Comparison of ENCODE assay signal across 11 mouse cellular contexts in genomic region chr5:147185174-147185915, GRCm38 (mm10). TPM values are rescaled to one million over a fixed set of nuclear protein-coding genes. Genes with fewer than 3 reads are reported as not detected.
DNase-seq lines count a peak whose midpoint lies in the region; ATAC-seq lines count a peak whose summit lies in the region.
"Had no signal": no experiment of that assay in that cellular context is flagged by ENCODE, and none has a peak within 500 bp of the region (broad histone marks: within the 10 kb centered on the region; RNA-seq: fewer than 3 reads in every experiment).

No protein-coding gene starts in this region.

- H3K27ac ChIP-seq in kidney, embryonic 15.5 days, result no peak overlapping the region
- H3K27ac ChIP-seq in embryonic facial prominence, embryonic 13.5 days, result no peak overlapping the region
- H3K27ac ChIP-seq in neural tube, embryonic 11.5 days (ENCODE audit: low read depth, low read length), result no peak overlapping the region

- WGBS in kidney, embryonic 15.5 days, result 10% methylated on average over 17 of the region's 19 CpGs
- WGBS in embryonic facial prominence, embryonic 13.5 days, result 7% methylated on average over 18 of the region's 19 CpGs
- 10% methylated on average over 17 of the region's 19 CpGs for WGBS in neural tube, embryonic 11.5 days

- H3K4me3 ChIP-seq in kidney, embryonic 15.5 days (replicated peaks), result peak overlapping the region; percentile 25; the same call in 1 of the 2 replicates
- peak overlapping the region; percentile 28 for H3K4me3 ChIP-seq in embryonic facial prominence, embryonic 13.5 days
- peak overlapping the region; percentile 15; the same call in 1 of the 2 replicates for H3K4me3 ChIP-seq in neural tube, embryonic 11.5 days (ENCODE audit: low read depth, low read length)

- H3K27me3 ChIP-seq in kidney, embryonic 15.5 days, result peaks cover 88% of the 10 kb centered on the region
- H3K27me3 ChIP-seq in embryonic facial prominence, embryonic 13.5 days, result peaks cover 91% of the 10 kb centered on the region
- peaks cover 54% of the 10 kb centered on the region for H3K27me3 ChIP-seq in neural tube, embryonic 11.5 days (ENCODE audit: control insufficient read depth, insufficient read depth, low read length)

- H3K9me3 ChIP-seq in kidney, embryonic 15.5 days (replicated peaks), result no peaks in the 10 kb centered on the region; the same call in 1 of the 2 replicates
- H3K9me3 ChIP-seq in embryonic facial prominence, embryonic 13.5 days, result no peaks in the 10 kb centered on the region; the same call in 1 of the 2 replicates
- H3K9me3 ChIP-seq in neural tube, embryonic 11.5 days (ENCODE audit: control insufficient read depth, low read length), result no peaks in the 10 kb centered on the region; the same call in 1 of the 2 replicates

- peak overlapping the region; percentile 52 for H3K4me2 ChIP-seq in kidney, embryonic 15.5 days
- H3K4me2 ChIP-seq in embryonic facial prominence, embryonic 13.5 days, result peak overlapping the region; percentile 52
- H3K4me2 ChIP-seq in neural tube, embryonic 11.5 days (ENCODE audit: low read depth), result peak overlapping the region; percentile 45

- peaks cover 33% of the 10 kb centered on the region for H3K4me1 ChIP-seq in kidney, embryonic 15.5 days
- peaks cover 32% of the 10 kb centered on the region for H3K4me1 ChIP-seq in embryonic facial prominence, embryonic 13.5 days
- H3K4me1 ChIP-seq in neural tube, embryonic 11.5 days (ENCODE audit: control insufficient read depth, insufficient read depth, low read length), result peaks cover 11% of the 10 kb centered on the region

- no peak for ATAC-seq in kidney, embryonic 15.5 days (replicated peaks; ENCODE audit: low FRiP score)
- ATAC-seq in embryonic facial prominence, embryonic 13.5 days (ENCODE audit: insufficient number of reproducible peaks, insufficient read depth, low FRiP score, low TSS enrichment, low read depth), result no peak
- ATAC-seq in neural tube, embryonic 11.5 days (ENCODE audit: insufficient read depth, low FRiP score, low TSS enrichment), result no peak

- no peak for DNase-seq in kidney, adult 8-10 months
- DNase-seq in induced T-regulatory cell, adult 2 months (ENCODE audit: low read depth), result peak; percentile 4
- DNase-seq in neural tube, embryonic 11.5 days (ENCODE audit: low spot score), result peak; percentile 19
- no peak for DNase-seq in adrenal gland, postnatal 10 days
- DNase-seq in kidney, postnatal 4 days, result no peak
- no peak for DNase-seq in frontal cortex, postnatal 36 days (ENCODE audit: low spot score in 2 of 2)
- DNase-seq: cerebellum, adult 11 months had no signal

- H3K36me3 ChIP-seq in kidney, embryonic 15.5 days, result no peaks in the 10 kb centered on the region
- no peaks in the 10 kb centered on the region for H3K36me3 ChIP-seq in embryonic facial prominence, embryonic 13.5 days
- H3K36me3 ChIP-seq in neural tube, embryonic 11.5 days (ENCODE audit: control insufficient read depth, insufficient read depth, low read length), result no peaks in the 10 kb centered on the region

- H3K9ac ChIP-seq in kidney, embryonic 15.5 days, result no peak overlapping the region
- no peak overlapping the region for H3K9ac ChIP-seq in embryonic facial prominence, embryonic 13.5 days
- no peak overlapping the region for H3K9ac ChIP-seq in neural tube, embryonic 11.5 days (ENCODE audit: low read length)

RNA-seq across cellular contexts. Expression of gene Gsx1, which starts 3.2 kb away (rescaled TPM):
- polyA plus RNA-seq in kidney, embryonic 15.5 days (2015; fragmentation: Nextera tagmentation; extraction: Ambion mirVana), result not detected in 2 replicates
- not detected in 2 replicates for polyA plus RNA-seq in embryonic facial prominence, embryonic 13.5 days (2015; fragmentation: Nextera tagmentation; extraction: Ambion mirVana)
- 11.3 and 12.8 TPM in 2 replicates for polyA plus RNA-seq in neural tube, embryonic 11.5 days (2014; fragmentation: Nextera tagmentation; extraction: Ambion mirVana)
- total RNA-seq in adrenal gland, postnatal 10 days (2021), result not detected
- total RNA-seq: liver, adult 2 months had no signal
- polyA plus RNA-seq: gonadal fat pad, adult 2 months; liver, adult 2 months had no signal

Comparison
In these comparisons a context has a peak if more than half of its experiments do, and no peak if none do; other contexts are left out.
1. DNase-seq: peak in induced T-regulatory cell, adult 2 months (single experiment) and neural tube, embryonic 11.5 days (single experiment); none in kidney, adult 8-10 months (0 of 2), adrenal gland, postnatal 10 days (single experiment), kidney, postnatal 4 days (0 of 2) and frontal cortex, postnatal 36 days (0 of 2).
2. RNA of gene Gsx1, which starts 3.2 kb away (polyA plus RNA-seq): 11.3 to 12.8 TPM in neural tube, embryonic 11.5 days; not detected in kidney, embryonic 15.5 days and not detected in embryonic facial prominence, embryonic 13.5 days; every median in the first group is over 10 times any median in the second.
3. Peak in every context shown above with its lines, with median percentiles within 50 percentile points of each other: H3K4me2 ChIP-seq and H3K4me3 ChIP-seq.